Mouse (Mus musculus) lung, embryonic 16.5 days (tissue): ENCODE results near the gene Zfp92. TPM values are rescaled to one million over a fixed set of nuclear protein-coding genes. Genes with fewer than 3 reads are reported as not detected.

Source experiments
- ATAC-seq: fragments of 200-750 bp; cut with Nextera tagmentation; 2 replicates; pipeline ENCODE4 v1.8.0; 2017; ENCODE audit warnings: low read depth, mild to moderate bottlenecking, moderate library complexity
- H3K27ac ChIP-seq: fragments of 300-500 bp; sonication (generic); 2 replicates; pipeline ENCODE4 v1.5.1; 2014; ENCODE audit warnings: mild to moderate bottlenecking, control low read depth, low read length
- H3K27me3 ChIP-seq: fragments of 300-500 bp; sonication (generic); 2 replicates; pipeline ENCODE4 v1.6.1; 2014; ENCODE audit warnings: low read depth, low read length, mixed read lengths; ENCODE audit not compliant: control insufficient read depth, insufficient read depth
- H3K36me3 ChIP-seq: fragments of 300-500 bp; sonication (generic); 2 replicates; pipeline ENCODE4 v1.6.1; 2014; ENCODE audit warnings: low read length; ENCODE audit not compliant: control insufficient read depth, insufficient read depth
- H3K4me1 ChIP-seq: fragments of 300-500 bp; sonication (generic); replicated peaks from 2 replicates; pipeline ENCODE4 v1.6.1; 2014; ENCODE audit warnings: low read length, mixed read lengths; ENCODE audit not compliant: control insufficient read depth, insufficient read depth
- H3K4me2 ChIP-seq: fragments of 300-500 bp; sonication (generic); 2 replicates; pipeline ENCODE4 v1.6.1; 2014; ENCODE audit warnings: low read depth, low read length, control low read depth
- H3K4me3 ChIP-seq: fragments of 300-500 bp; sonication (generic); 2 replicates; pipeline ENCODE4 v1.5.1; 2014; ENCODE audit warnings: mild to moderate bottlenecking, low read length, control low read depth
- H3K9ac ChIP-seq: fragments of 300-500 bp; sonication (generic); 2 replicates; pipeline ENCODE4 v1.6.1; 2014; ENCODE audit warnings: low read length, control low read depth
- H3K9me3 ChIP-seq: fragments of 300-500 bp; sonication (generic); 2 replicates; pipeline ENCODE4 v1.6.1; 2016; ENCODE audit warnings: low read length; ENCODE audit not compliant: control insufficient read depth
- WGBS: fragments of 180-500 bp; shearing (Covaris S2); extraction: QIAGEN DNeasy Blood & Tissue Kit; methylation state at CpG from one replicate; pipeline ENCODE4 v1.1.7; 2014; 5-methylcytosine and 5-hydroxymethylcytosine counted together
- polyA plus RNA-seq: library from polyadenylated mRNA; unstranded; fragments of >200 nt; fragmentation: Nextera tagmentation; extraction: Ambion mirVana; gene quantifications from 2 replicates; pipeline ENCODE4 v1.2.1, GENCODE M21; 2015

Gene Zfp92
- polyA plus RNA-seq, 1 experiment from 2014 or later, result 0.14 TPM

DNA sequence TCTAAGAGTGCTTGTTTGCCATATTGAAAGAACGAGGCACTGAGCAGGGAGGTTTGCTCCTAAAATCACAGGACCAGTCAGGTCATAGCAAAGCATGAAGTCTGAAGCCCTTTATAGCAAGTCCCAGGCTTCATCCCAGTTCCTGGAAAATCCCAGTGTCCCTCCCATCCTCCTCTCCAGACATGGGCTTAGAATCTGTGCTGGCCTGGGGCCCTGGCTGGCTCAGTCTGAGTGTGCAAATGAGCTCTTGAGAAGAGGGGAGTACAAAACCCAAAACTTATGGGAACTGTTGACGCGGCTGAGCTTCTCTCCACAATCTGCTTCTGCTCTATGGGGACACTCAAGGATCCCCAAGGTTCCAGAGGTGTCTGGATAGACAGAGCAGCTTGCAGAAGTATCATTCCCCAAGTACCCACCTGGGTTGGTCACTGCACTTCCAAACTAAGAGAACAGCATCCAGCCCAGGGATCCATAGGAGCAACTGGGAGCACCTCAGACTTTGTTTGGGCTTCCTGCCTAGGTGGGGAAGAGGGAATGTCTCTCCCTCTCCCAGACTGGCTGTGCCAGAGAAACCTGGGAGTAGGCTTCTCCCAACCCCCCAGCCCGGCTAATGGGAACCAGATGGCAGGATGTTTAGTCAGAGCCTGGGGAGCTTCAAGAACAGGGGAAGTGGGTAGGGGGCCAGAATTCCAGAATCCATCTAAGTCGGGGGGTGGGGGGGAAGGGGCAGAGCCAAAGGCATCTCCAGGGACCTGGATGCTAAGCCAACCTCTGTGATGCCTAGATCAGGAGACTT, 56.7 kb downstream of the Zfp92 start:
- no peak overlapping the region for H3K4me2 ChIP-seq
- H3K9ac ChIP-seq, result no peak overlapping the region
- no peak overlapping the region for H3K4me3 ChIP-seq
- no peaks in the 10 kb centered on the region for H3K9me3 ChIP-seq
- no peaks in the 10 kb centered on the region for H3K27me3 ChIP-seq
- WGBS, result 45% methylated on average over 5 of the region's 5 CpGs
- peak; percentile 50; the same call in 1 of the 2 replicates for ATAC-seq
- no peaks in the 10 kb centered on the region for H3K36me3 ChIP-seq
- H3K4me1 ChIP-seq, result peaks cover 14% of the 10 kb centered on the region
- peak overlapping the region; percentile 71 for H3K27ac ChIP-seq

DNA sequence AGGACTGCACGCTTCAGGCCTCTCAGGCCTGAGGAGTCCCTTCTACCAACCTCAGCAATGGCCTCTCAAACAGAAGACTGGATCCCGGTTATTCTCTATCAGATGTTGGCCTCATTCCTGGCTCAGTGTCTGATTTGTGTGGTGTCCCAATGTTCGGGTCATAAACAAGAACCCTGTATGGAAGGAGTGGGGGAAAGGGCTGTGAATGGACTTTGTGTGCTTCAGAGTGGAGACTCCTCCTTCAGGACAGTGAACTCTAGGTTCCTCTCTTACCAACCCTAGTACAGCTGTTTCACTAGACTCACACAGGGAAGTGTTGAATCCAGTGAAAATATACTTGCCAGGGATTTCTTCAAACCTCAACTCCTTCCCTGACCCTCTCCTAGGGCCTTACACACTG, 57.4 kb downstream of the Zfp92 start:
- H3K9ac ChIP-seq, result no peak overlapping the region
- no peaks in the 10 kb centered on the region for H3K36me3 ChIP-seq
- WGBS, result 53% methylated on average over 3 of the region's 3 CpGs
- H3K27ac ChIP-seq, result peak overlapping the region; percentile 71
- H3K4me3 ChIP-seq, result no peak overlapping the region
- H3K27me3 ChIP-seq, result no peaks in the 10 kb centered on the region
- peak; percentile 67 for ATAC-seq
- no peaks in the 10 kb centered on the region for H3K9me3 ChIP-seq
- H3K4me1 ChIP-seq, result peaks cover 14% of the 10 kb centered on the region
- H3K4me2 ChIP-seq, result no peak overlapping the region

DNA sequence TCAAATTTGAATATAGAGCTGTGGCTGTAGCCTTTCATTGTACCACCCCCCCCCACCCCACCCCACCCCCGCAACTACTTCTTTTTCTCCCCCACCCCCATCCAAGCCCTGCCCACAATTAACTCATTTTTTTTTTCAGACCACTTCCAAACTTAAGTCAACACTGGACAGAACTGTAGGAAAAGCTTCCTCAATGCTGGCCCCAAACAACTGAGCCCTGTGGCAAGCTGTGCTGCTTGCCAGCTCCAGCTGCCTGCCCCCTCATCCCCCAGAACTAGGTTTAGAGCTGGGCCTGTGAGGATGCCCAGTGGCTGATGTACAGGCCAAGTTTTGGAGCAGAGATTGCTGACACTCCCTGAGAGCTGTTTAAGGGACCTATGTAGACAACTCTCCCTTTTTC, 57.9 kb downstream of the Zfp92 start:
- Histone ChIP-seq H3K9me3 (no peaks in the 10 kb centered on the region), H3K9ac (no peak overlapping the region; the same call in 1 of the 2 replicates), H3K27me3 (no peaks in the 10 kb centered on the region), H3K4me3 (no peak overlapping the region), H3K27ac (peak overlapping the region; percentile 71), H3K36me3 (no peaks in the 10 kb centered on the region), H3K4me2 (no peak overlapping the region), H3K4me1 (peaks cover 14% of the 10 kb centered on the region)
- WGBS, result 38% methylated on average over 1 of the region's 1 CpGs
- peak; percentile 8; the same call in 1 of the 2 replicates for ATAC-seq

DNA sequence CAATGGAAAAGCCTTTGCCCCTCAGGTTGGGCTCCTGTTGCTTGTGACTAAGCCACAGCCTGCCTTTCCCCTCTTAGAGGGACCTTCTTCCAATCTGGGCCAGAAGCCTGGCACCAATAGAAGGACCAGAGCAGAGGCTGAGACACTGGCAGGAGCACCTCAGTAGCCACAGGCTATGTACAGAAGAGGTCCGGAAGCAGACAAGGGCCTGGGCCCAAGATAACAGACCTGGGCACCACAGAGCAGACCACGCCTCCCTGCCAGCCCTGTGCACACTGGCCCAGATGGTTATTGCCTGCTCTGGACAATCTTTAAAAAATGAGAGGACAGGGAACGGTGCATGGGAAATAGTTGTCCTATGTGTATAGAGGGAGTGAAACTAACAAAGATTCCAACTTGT, 60.9 kb downstream of the Zfp92 start:
- no peak for ATAC-seq
- H3K27ac ChIP-seq, result no peak overlapping the region
- H3K9ac ChIP-seq, result no peak overlapping the region
- H3K4me3 ChIP-seq, result no peak overlapping the region
- H3K4me2 ChIP-seq, result no peak overlapping the region
- WGBS, result 83% methylated on average over 3 of the region's 3 CpGs
- no peaks in the 10 kb centered on the region for H3K36me3 ChIP-seq
- no peaks in the 10 kb centered on the region for H3K27me3 ChIP-seq
- peaks cover 25% of the 10 kb centered on the region for H3K4me1 ChIP-seq
- no peaks in the 10 kb centered on the region for H3K9me3 ChIP-seq

DNA sequence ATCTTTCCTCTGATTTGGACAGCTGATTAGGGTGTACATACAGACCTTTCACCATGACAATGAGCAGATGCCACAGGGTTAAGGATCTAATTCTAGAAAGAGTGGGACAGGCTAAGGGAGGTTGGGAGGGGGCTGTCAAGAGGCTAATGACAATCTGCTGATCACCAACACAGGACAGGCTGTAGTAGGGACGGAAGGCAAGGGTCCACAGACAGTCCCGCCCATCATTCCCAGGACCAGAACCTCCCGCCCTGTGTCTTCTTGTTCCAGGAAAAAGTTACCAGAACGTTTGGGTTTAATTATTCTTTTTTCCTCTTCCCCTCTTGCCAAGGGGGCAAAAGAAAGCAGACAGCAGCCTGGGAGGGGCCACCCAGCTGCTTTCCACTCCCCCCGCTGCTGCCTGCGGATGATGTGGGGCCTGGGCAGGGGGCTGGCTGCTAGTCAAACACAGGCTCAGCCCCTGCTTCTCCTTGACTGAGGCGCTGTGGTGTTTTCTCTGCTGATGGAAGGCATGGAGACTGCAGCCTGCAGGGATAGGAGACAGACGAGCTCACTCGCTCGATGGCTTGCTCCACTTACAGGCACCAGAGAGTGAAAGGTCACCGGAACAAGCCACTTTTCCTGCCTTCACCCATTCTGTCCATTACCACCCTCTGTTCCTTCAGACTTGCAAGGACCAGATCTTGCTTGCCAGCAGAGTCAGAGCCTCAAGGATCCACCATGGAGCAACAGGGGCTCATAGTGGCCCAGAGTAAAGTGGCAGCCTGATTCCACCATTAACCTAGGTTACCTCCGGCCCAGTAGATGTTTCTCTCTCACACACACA, 63.7 kb downstream of the Zfp92 start:
- ATAC-seq, result peak; percentile 80
- H3K9ac ChIP-seq, result no peak overlapping the region; the same call in 1 of the 2 replicates
- 45% methylated on average over 12 of the region's 12 CpGs for WGBS

DNA sequence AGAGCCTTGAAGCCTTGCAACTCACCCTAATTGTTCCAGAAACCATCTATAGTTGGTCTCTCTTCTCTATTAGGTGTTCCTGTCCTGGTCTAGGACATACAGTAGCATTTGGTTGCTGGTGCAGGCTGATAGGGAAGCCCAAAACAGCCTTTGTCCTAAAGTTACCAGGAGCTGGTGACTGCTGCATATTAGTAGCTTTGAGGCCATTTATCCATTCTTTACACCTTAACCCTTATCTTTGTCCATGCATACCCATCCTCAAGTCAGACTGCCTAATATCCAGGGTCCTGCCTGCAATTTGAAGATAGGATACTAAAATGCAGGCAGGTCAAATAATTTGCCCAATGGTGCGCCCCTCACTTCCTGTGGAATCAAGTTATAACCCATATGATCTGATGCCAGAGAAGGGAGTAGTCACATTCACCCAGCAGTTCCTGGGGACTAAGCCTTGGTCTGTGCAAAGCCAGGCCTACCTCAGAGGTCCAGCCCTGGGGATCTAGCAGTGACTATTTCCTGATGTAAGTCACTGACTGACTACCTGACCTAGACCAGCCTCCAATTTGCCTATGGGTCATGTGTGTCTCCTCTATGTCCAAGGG, 64.9 kb downstream of the Zfp92 start:
- peaks cover 30% of the 10 kb centered on the region for H3K4me1 ChIP-seq
- no peak overlapping the region for H3K4me2 ChIP-seq
- WGBS, result 100% methylated on average over 1 of the region's 1 CpGs
- H3K9me3 ChIP-seq, result no peaks in the 10 kb centered on the region
- ATAC-seq, result no peak
- 0 out of 2 replicates have a peak overlapping the region, but pooled peaks have one; percentile 20 for H3K9ac ChIP-seq
- H3K27me3 ChIP-seq, result no peaks in the 10 kb centered on the region
- no peaks in the 10 kb centered on the region for H3K36me3 ChIP-seq
- no peak overlapping the region for H3K4me3 ChIP-seq
- peak overlapping the region; percentile 91 for H3K27ac ChIP-seq

More for the DNA sequence above, 63.7 kb downstream of the Zfp92 start:
- Histone ChIP-seq H3K27ac (peak overlapping the region; percentile 91), H3K4me2 (no peak overlapping the region), H3K9me3 (no peaks in the 10 kb centered on the region), H3K4me3 (no peak overlapping the region), H3K4me1 (peaks cover 20% of the 10 kb centered on the region), H3K36me3 (no peaks in the 10 kb centered on the region), H3K27me3 (no peaks in the 10 kb centered on the region)

DNA sequence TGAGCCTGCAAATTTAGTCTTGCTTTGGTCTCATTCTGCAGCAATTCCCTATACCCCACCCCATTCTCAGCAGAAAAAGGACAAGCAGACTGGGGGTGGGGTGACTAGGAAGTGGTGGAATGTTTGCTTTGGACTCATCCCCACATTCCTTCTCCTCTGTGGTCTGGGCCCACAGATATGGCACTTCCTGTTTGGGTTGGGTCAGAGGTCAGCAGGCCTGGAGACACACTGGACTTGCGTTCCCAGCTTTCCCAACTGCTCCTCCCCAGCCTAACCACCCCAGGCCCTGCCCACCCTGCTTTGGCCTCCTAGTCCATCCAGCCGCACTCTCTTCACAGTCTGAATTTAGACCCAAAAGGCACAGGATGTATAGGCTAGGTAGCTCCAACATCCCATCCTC, 65.7 kb downstream of the Zfp92 start:
- ATAC-seq, result peak; percentile 83
- H3K27me3 ChIP-seq, result no peaks in the 10 kb centered on the region
- no peaks in the 10 kb centered on the region for H3K36me3 ChIP-seq
- H3K4me3 ChIP-seq, result no peak overlapping the region
- 0 out of 2 replicates have a peak overlapping the region, but pooled peaks have one; percentile 17 for H3K4me2 ChIP-seq
- 48% methylated on average over 2 of the region's 2 CpGs for whole genome bisulfite sequencing
- peak overlapping the region; percentile 91 for H3K27ac ChIP-seq
- H3K9me3 ChIP-seq, result no peaks in the 10 kb centered on the region
- peaks cover 30% of the 10 kb centered on the region for H3K4me1 ChIP-seq
- H3K9ac ChIP-seq, result no peak overlapping the region

DNA sequence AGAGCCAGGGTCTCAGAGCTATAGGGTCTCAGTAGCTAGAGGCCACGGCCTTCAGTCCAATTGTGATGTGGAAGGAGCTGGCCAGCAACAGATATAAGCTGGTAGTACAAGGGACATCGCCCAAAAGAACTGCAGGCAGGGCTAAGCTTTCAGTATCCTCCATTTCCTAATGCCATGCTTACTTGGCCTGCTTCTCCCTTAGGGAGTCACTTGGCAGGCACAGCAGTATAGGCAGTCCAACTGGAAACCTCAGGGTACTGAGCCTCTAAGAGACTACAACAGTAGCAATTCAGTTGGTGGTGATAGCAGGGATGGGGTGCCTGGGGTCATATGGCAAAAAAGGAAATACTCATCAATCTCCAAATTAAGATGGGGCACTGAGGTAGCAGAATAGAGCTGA, 66.6 kb downstream of the Zfp92 start:
- peak overlapping the region; percentile 77 for H3K27ac ChIP-seq

More for the DNA sequence above, 66.6 kb downstream of the Zfp92 start:
- H3K27me3 ChIP-seq, result no peaks in the 10 kb centered on the region
- H3K9ac ChIP-seq, result no peak overlapping the region
- peaks cover 32% of the 10 kb centered on the region for H3K4me1 ChIP-seq
- H3K36me3 ChIP-seq, result no peaks in the 10 kb centered on the region
- no peaks in the 10 kb centered on the region for H3K9me3 ChIP-seq
- ATAC-seq, result no peak
- no peak overlapping the region for H3K4me2 ChIP-seq
- WGBS, result 76% methylated on average over 2 of the region's 2 CpGs
- H3K4me3 ChIP-seq, result no peak overlapping the region
